Mouse (Mus musculus) kidney, adult 2 months (tissue): ENCODE results near the gene Nans.

ENCODE experiments used
- CTCF ChIP-seq: fragments of 200-500 bp; conservative IDR thresholded peaks from 2 replicates; pipeline ENCODE4 v1.5.1; 2011; ENCODE audit warnings: low read depth, mild to moderate bottlenecking, control low read depth, low read length, moderate library complexity, mixed read lengths; ENCODE audit not compliant: insufficient read depth, insufficient read length
- POLR2A ChIP-seq: fragments of 200-500 bp; IDR thresholded peaks from one replicate; pipeline ENCODE4 v1.6.1; 2011; ENCODE audit warnings: low read depth, low read length, control low read depth

- TF ChIP-seq CTCF (no peak), POLR2A (no peak)
Measured at GRCm38 (mm10) chr4:46529722-46530121, 40.7 kb downstream of the Nans start.
